Mouse (Mus musculus) ES-Bruce4 (cell line): ENCODE data around the gene Selenoh. TPM values are rescaled to one million over a fixed set of nuclear protein-coding genes. Genes with fewer than 3 reads are reported as not detected.

ENCODE experiments used
- H3K27ac ChIP-seq: 2 replicates; pipeline ENCODE4 v1.5.1; 2012; ENCODE audit warnings: low read length, inconsistent platforms; ENCODE audit not compliant: insufficient read depth
- H3K27me3 ChIP-seq: 2 replicates; pipeline ENCODE4 v1.6.1; 2012; ENCODE audit warnings: mild to moderate bottlenecking, low read length, inconsistent platforms; ENCODE audit not compliant: control insufficient read depth, poor library complexity, insufficient read depth, severe bottlenecking
- H3K36me3 ChIP-seq: 2 replicates; pipeline ENCODE4 v1.6.1; 2012; ENCODE audit warnings: inconsistent platforms, mild to moderate bottlenecking, low read length, moderate library complexity; ENCODE audit not compliant: control insufficient read depth, poor library complexity, insufficient read depth, severe bottlenecking
- H3K4me1 ChIP-seq: one replicate; pipeline ENCODE4 v1.8.1; 2011; ENCODE audit warnings: low read length; ENCODE audit not compliant: control insufficient read depth, insufficient read depth
- H3K4me3 ChIP-seq: 2 replicates; pipeline ENCODE4 v1.5.1; 2011; ENCODE audit warnings: low read depth, mild to moderate bottlenecking, low read length
- H3K9ac ChIP-seq: 2 replicates; pipeline ENCODE4 v1.6.1; 2012; ENCODE audit warnings: low read depth, mild to moderate bottlenecking, inconsistent platforms; ENCODE audit not compliant: poor library complexity, severe bottlenecking
- H3K9me3 ChIP-seq: replicated peaks from 2 replicates; pipeline ENCODE4 v1.6.1; 2012; ENCODE audit warnings: mild to moderate bottlenecking, low read length, inconsistent platforms; ENCODE audit not compliant: control insufficient read depth, poor library complexity, insufficient read depth, severe bottlenecking
- CTCF ChIP-seq: IDR thresholded peaks from one replicate; pipeline ENCODE4 v1.8.1; 2011; ENCODE audit warnings: low read depth, low read length
- EP300 ChIP-seq: IDR thresholded peaks from 2 replicates; pipeline ENCODE4 v1.6.1; 2011; ENCODE audit warnings: low read depth, low read length; ENCODE audit not compliant: insufficient read depth
- POLR2A ChIP-seq: IDR thresholded peaks from one replicate; pipeline ENCODE4 v1.8.1; 2011; ENCODE audit warnings: low read length; ENCODE audit not compliant: insufficient read depth
- polyA plus RNA-seq: library from polyadenylated mRNA; stranded (reverse); fragments of >200 nt; gene quantifications from 2 replicates; pipeline ENCODE4 v1.2.4, GENCODE M21; 2011; ENCODE audit warnings: low read depth; ENCODE audit not compliant: missing spikeins, insufficient read depth, insufficient read length

Gene Selenoh
- polyA plus RNA-seq, 1 experiment: 194 TPM

DNA sequence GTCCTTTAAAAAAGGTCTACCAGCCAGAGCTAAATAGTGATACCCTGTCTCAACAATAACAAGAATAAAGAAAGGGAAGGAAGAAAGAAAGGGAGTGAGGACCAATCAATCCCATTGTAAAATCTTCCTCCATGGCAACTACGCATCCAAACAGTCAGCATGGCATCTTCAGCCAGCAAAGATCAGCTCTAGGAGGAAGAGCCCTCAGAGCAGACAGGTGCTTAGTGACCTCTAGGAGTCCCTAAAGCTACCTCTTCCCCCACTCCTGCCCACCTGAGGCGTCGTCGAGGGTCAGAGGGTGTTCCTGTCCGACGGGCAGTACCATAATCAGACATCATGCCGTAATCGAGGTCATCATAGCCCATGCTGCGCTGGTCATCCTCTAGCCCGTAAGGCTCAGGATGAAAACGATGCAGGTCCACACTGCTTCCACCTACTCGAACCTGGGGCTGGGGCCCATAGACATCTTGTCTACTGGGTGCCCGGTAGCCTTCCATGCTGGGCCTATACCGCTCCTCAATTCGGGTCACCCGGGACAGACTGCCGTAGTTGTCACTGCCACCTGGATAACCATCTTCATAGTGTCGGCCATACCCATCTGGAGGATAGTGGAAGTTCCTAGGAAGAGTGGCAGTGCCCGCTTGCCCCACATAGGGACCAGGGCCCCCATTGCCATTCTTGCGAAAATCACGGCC is 50.8 kb downstream of the Selenoh start:
- peaks cover 58% of the 10 kb centered on the region for H3K36me3 ChIP-seq
- H3K9me3 ChIP-seq: no peaks in the 10 kb centered on the region
- H3K9ac ChIP-seq: no peak overlapping the region
- no peak overlapping the region for H3K27ac ChIP-seq
- H3K27me3 ChIP-seq: no peaks in the 10 kb centered on the region
- H3K4me1 ChIP-seq: no peaks in the 10 kb centered on the region
- TF ChIP-seq EP300: no peak
- TF ChIP-seq CTCF: no peak
- no peak for TF ChIP-seq POLR2A
- no peak overlapping the region for H3K4me3 ChIP-seq

Other genes starting within 250 kb of the Selenoh start
- 0.59 and 1.5 TPM in 2 replicates for gene Calcrl, start 245.4 kb downstream of the Selenoh start, polyA plus RNA-seq
- gene Tfpi, start 194.0 kb downstream of the Selenoh start, polyA plus RNA-seq: 83.3 and 88.5 TPM in 2 replicates
- gene Ctnnd1, start 20.0 kb downstream of the Selenoh start, polyA plus RNA-seq: 239 and 247 TPM in 2 replicates
- 1.2 and 2.2 TPM in 2 replicates for gene Btbd18, start 11.7 kb downstream of the Selenoh start, polyA plus RNA-seq
- not detected in 2 replicates for gene Gm28635, start 7.3 kb upstream of the Selenoh start, polyA plus RNA-seq
- 66.1 and 66.6 TPM in 2 replicates for gene Med19, start 7.6 kb upstream of the Selenoh start, polyA plus RNA-seq
- gene Tmx2, start 8.4 kb upstream of the Selenoh start, polyA plus RNA-seq: 63.5 and 69.6 TPM in 2 replicates
- gene Zdhhc5, start 44.4 kb upstream of the Selenoh start, polyA plus RNA-seq: 39.6 and 42.4 TPM in 2 replicates
- 32.9 and 34.9 TPM in 2 replicates for gene Clp1, start 56.6 kb upstream of the Selenoh start, polyA plus RNA-seq
- gene Ypel4, start 63.3 kb upstream of the Selenoh start, polyA plus RNA-seq: 0.56 and 0.73 TPM in 2 replicates
- gene Gm19426, start 72.9 kb upstream of the Selenoh start, polyA plus RNA-seq: 9.9 and 10.3 TPM in 2 replicates
- gene Serping1, start 104.7 kb upstream of the Selenoh start, polyA plus RNA-seq: 17.2 and 19.2 TPM in 2 replicates
- 12.6 and 14.3 TPM in 2 replicates for gene Ube2l6, start 128.1 kb upstream of the Selenoh start, polyA plus RNA-seq
- 2.6 and 2.8 TPM in 2 replicates for gene Smtnl1, start 151.9 kb upstream of the Selenoh start, polyA plus RNA-seq
- gene Timm10, start 156.2 kb upstream of the Selenoh start, polyA plus RNA-seq: 40.8 and 47.3 TPM in 2 replicates
- gene Slc43a1, start 168.1 kb upstream of the Selenoh start, polyA plus RNA-seq: 11.5 and 12.3 TPM in 2 replicates
- not detected in 2 replicates for gene Rtn4rl2, start 215.9 kb upstream of the Selenoh start, polyA plus RNA-seq